Mouse (Mus musculus) megakaryocyte-erythroid progenitor cell, adult 5 weeks (primary cell): Measurements from ENCODE around the gene Ankrd2. TPM values are rescaled to one million over a fixed set of nuclear protein-coding genes. Genes with fewer than 3 reads are reported as not detected.

Source experiments
- polyA plus RNA-seq: library from polyadenylated mRNA; stranded (reverse); fragments of >175 nt; gene quantifications from 2 replicates; pipeline ENCODE4 v1.2.3, GENCODE M21; 2012

The Ankrd2 gene
- not detected in 2 replicates for polyA plus RNA-seq

GRCm38 (mm10) chr19:42035456-42036248, at the start of gene Ankrd2:
TSS of gene Ankrd2 (plus strand) at chr19:42036000.

GRCm38 (mm10) chr19:42045269-42046102, 9.7 kb downstream of the Ankrd2 start, which contains the start of gene Hoga1:
TSS of gene Hoga1 (plus strand) at chr19:42045610.

GRCm38 (mm10) chr19:42051948-42052347, 16.1 kb downstream of the Ankrd2 start, which contains the start of gene 4933411K16Rik:
TSS of gene 4933411K16Rik (plus strand) at chr19:42052248.

GRCm38 (mm10) chr19:42086166-42086565, 50.4 kb downstream of the Ankrd2 start, which contains the start of gene Morn4:
TSS of gene Morn4 (minus strand) at chr19:42086357.

GRCm38 (mm10) chr19:42089748-42090595, 54.2 kb downstream of the Ankrd2 start, which contains the start of gene Pi4k2a:
TSS of gene Pi4k2a (plus strand) at chr19:42090470.

Other genes starting within 250 kb of the Ankrd2 start
- 3.0 and 4.1 TPM in 2 replicates for gene Arhgap19, start 234.0 kb upstream of the Ankrd2 start, polyA plus RNA-seq
- 29.8 and 34.9 TPM in 2 replicates for gene Frat1, start 206.0 kb upstream of the Ankrd2 start, polyA plus RNA-seq
- 86.2 and 102 TPM in 2 replicates for gene Frat2, start 187.9 kb upstream of the Ankrd2 start, polyA plus RNA-seq
- gene Rrp12, start 139.8 kb upstream of the Ankrd2 start, polyA plus RNA-seq: 20.1 and 31.0 TPM in 2 replicates
- gene Pgam1, start 124.1 kb upstream of the Ankrd2 start, polyA plus RNA-seq: 481 and 651 TPM in 2 replicates
- 25.4 and 27.6 TPM in 2 replicates for gene Exosc1, start 102.6 kb upstream of the Ankrd2 start, polyA plus RNA-seq
- 36.2 and 43.1 TPM in 2 replicates for gene Zdhhc16, start 102.5 kb upstream of the Ankrd2 start, polyA plus RNA-seq
- 13.2 and 15.5 TPM in 2 replicates for gene Mms19, start 54.8 kb upstream of the Ankrd2 start, polyA plus RNA-seq
- gene Ubtd1, start 54.2 kb upstream of the Ankrd2 start, polyA plus RNA-seq: 22.7 and 31.2 TPM in 2 replicates
- 0.23 and 0.24 TPM in 2 replicates for gene Hoga1, start 9.6 kb downstream of the Ankrd2 start, polyA plus RNA-seq
- 0.07 TPM in 1 of 2 replicates, not detected in the other for gene 4933411K16Rik, start 16.2 kb downstream of the Ankrd2 start, polyA plus RNA-seq
- 0.57 and 0.67 TPM in 2 replicates for gene Morn4, start 50.4 kb downstream of the Ankrd2 start, polyA plus RNA-seq
- 22.1 and 24.7 TPM in 2 replicates for gene Pi4k2a, start 54.5 kb downstream of the Ankrd2 start, polyA plus RNA-seq
- 22.6 and 24.6 TPM in 2 replicates for gene Avpi1, start 93.1 kb downstream of the Ankrd2 start, polyA plus RNA-seq
- gene Marveld1, start 111.4 kb downstream of the Ankrd2 start, polyA plus RNA-seq: 23.7 and 23.8 TPM in 2 replicates
- gene Zfyve27, start 128.0 kb downstream of the Ankrd2 start, polyA plus RNA-seq: 27.5 and 35.0 TPM in 2 replicates
- gene Sfrp5, start 166.3 kb downstream of the Ankrd2 start, polyA plus RNA-seq: not detected in 2 replicates
- gene Golga7b, start 211.6 kb downstream of the Ankrd2 start, polyA plus RNA-seq: not detected in 2 replicates